Mouse (Mus musculus) megakaryocyte, embryonic 14.5 days (primary cell): ENCODE data around the gene Mrpl23. TPM values are rescaled to one million over a fixed set of nuclear protein-coding genes. Genes with fewer than 3 reads are reported as not detected.

Experiments used
- H3K27me3 ChIP-seq: replicated peaks from 2 replicates; pipeline ENCODE3; 2012; ENCODE audit warnings: inconsistent platforms
- H3K36me3 ChIP-seq: replicated peaks from 2 replicates; pipeline ENCODE3; 2012; ENCODE audit warnings: low read length, inconsistent platforms, mixed read lengths
- H3K4me1 ChIP-seq: 2 replicates; pipeline ENCODE4 v1.6.1; 2012; ENCODE audit warnings: inconsistent platforms
- H3K4me3 ChIP-seq: replicated peaks from 2 replicates; pipeline ENCODE3; 2012; ENCODE audit warnings: moderate library complexity, mild to moderate bottlenecking, inconsistent platforms
- H3K9me3 ChIP-seq: 2 replicates; pipeline ENCODE4 v1.6.1; 2012; ENCODE audit warnings: inconsistent platforms
- FLI1 ChIP-seq: IDR thresholded peaks from 2 replicates; pipeline ENCODE4 v1.6.1; 2012; ENCODE audit warnings: low read length, inconsistent platforms, mixed read lengths
- GATA1 ChIP-seq: IDR thresholded peaks from 3 replicates; pipeline ENCODE4 v1.6.1; 2012; ENCODE audit warnings: mixed read lengths, low read length, inconsistent platforms, borderline replicate concordance
- polyA plus RNA-seq: library from polyadenylated mRNA; stranded (reverse); fragments of >175 nt; gene quantifications from 2 replicates; pipeline ENCODE4 v1.2.3, GENCODE M21; 2012; ENCODE audit warnings: low replicate concordance; ENCODE audit not compliant: insufficient read depth

Gene Mrpl23
- polyA plus RNA-seq, 1 experiment = 10.5 TPM

GRCm38 (mm10) chr7:142517531-142517930 lies 15.0 kb upstream of the Mrpl23 start:
- H3K4me3 ChIP-seq = no peak overlapping the region
- TF ChIP-seq GATA1 = no peak
- no peak for TF ChIP-seq FLI1
- H3K27me3 ChIP-seq = peaks cover 61% of the 10 kb centered on the region
- H3K4me1 ChIP-seq = no peaks in the 10 kb centered on the region
- H3K36me3 ChIP-seq = no peaks in the 10 kb centered on the region
- H3K9me3 ChIP-seq = no peaks in the 10 kb centered on the region

- Histone ChIP-seq H3K9me3 (no peaks in the 10 kb centered on the region), H3K27me3 (peaks cover 51% of the 10 kb centered on the region), H3K36me3 (no peaks in the 10 kb centered on the region), H3K4me3 (no peak overlapping the region), H3K4me1 (peaks cover 4% of the 10 kb centered on the region; the same call in 1 of the 2 replicates)
- no peak for TF ChIP-seq FLI1
- TF ChIP-seq GATA1 = no peak
Measured at GRCm38 (mm10) chr7:142520331-142520730, 12.2 kb upstream of the Mrpl23 start.

- no peak for TF ChIP-seq FLI1
- no peak for TF ChIP-seq GATA1
- Histone ChIP-seq H3K4me1 (peaks cover 16% of the 10 kb centered on the region), H3K4me3 (no peak overlapping the region)
Measured at GRCm38 (mm10) chr7:142522352-142522751, 10.1 kb upstream of the Mrpl23 start.

GRCm38 (mm10) chr7:142523200-142523990 lies 9.1 kb upstream of the Mrpl23 start:
- H3K4me1 ChIP-seq = peaks cover 16% of the 10 kb centered on the region
- peaks cover 53% of the 10 kb centered on the region for H3K27me3 ChIP-seq
- H3K36me3 ChIP-seq = no peaks in the 10 kb centered on the region
- TF ChIP-seq GATA1 (no peak), FLI1 (no peak)
- no peak overlapping the region for H3K4me3 ChIP-seq
- H3K9me3 ChIP-seq = no peaks in the 10 kb centered on the region

More at GRCm38 (mm10) chr7:142522352-142522751, 10.1 kb upstream of the Mrpl23 start:
- no peaks in the 10 kb centered on the region for H3K9me3 ChIP-seq
- H3K27me3 ChIP-seq = peaks cover 47% of the 10 kb centered on the region
- no peaks in the 10 kb centered on the region for H3K36me3 ChIP-seq

GRCm38 (mm10) chr7:142525342-142526178 lies 6.9 kb upstream of the Mrpl23 start:
- H3K4me3 ChIP-seq = no peak overlapping the region
- H3K9me3 ChIP-seq = no peaks in the 10 kb centered on the region
- TF ChIP-seq GATA1 = no peak
- peaks cover 16% of the 10 kb centered on the region for H3K4me1 ChIP-seq
- peaks cover 55% of the 10 kb centered on the region for H3K27me3 ChIP-seq
- H3K36me3 ChIP-seq = no peaks in the 10 kb centered on the region

GRCm38 (mm10) chr7:142529350-142529749 lies 3.1 kb upstream of the Mrpl23 start:
- H3K9me3 ChIP-seq = no peaks in the 10 kb centered on the region
- peaks cover 39% of the 10 kb centered on the region for H3K4me1 ChIP-seq
- TF ChIP-seq GATA1 = no peak
- H3K4me3 ChIP-seq = no peak overlapping the region
- H3K36me3 ChIP-seq = no peaks in the 10 kb centered on the region
- H3K27me3 ChIP-seq = peaks cover 55% of the 10 kb centered on the region

DNA sequence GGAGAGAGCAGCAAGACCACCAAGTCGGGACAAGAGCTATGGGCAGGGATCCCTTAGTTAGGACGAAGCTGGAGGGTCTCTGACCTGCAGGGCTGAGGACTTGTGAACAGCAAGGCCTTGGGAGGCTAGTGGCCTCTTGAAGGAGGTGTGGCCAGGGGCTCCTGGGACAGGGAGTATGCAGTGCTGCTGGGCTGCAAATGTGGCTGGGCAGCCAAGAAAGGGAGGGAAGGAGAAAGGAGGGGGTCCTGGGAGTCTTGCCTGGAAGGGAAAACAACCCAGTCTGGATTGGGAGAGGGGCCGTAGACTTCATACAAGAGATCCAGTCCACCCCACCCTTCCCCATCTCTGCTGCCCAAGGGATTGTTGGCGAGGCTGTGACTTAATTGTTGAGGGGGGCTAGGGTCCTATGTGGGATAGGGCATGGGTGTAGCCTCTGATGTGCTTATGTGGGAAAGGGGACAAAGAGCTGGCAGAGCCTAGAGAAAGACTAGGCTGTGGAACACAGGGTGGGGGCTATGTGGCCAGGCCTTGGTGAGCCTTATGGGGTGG lies 439 bp upstream of the Mrpl23 start:
- H3K27me3 ChIP-seq = peaks cover 41% of the 10 kb centered on the region
- no peak overlapping the region for H3K4me3 ChIP-seq
- no peaks in the 10 kb centered on the region for H3K9me3 ChIP-seq
- H3K36me3 ChIP-seq = peaks cover 16% of the 10 kb centered on the region
- peaks cover 30% of the 10 kb centered on the region for H3K4me1 ChIP-seq
- TF ChIP-seq FLI1 (no peak), GATA1 (no peak)

DNA sequence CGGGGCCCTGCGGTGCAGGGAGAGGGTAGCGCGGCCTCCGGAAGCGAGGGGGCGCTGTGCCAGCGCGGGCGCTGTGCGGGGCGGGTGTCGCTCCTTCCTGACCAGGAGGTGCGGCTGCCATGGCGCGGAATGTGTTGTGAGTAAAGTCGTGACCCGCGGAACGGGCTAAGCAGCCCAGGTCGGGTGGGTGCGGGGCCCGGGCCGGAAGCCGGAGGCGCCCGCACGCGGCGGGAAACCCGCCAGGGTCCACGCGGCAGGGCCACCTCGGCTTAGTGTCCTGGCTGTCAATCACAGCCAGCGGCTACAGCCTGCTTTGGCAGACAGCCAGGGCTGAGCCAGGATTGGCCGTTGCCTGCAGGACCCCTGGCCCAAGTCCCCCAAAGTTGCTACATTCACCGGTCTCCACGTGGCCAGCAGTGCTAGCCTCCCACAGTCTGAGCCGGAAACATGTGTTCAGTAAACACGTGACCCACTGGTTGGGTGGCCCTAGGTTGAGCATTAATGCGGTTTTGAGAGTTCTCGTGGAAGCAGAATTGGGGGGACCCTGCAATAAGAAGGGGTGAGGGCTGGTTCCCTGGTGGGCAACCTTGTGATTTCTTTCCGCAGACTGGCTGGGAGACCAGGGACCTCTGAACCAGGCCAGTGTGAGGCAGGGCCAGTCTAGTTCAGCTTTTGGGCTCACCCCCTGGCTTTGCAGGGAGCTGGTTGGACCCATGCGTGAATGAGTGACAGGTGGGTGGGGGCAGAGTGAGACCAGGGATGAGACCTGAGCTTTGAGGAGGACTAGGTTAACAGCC lies 771 bp downstream of the Mrpl23 start:
- Histone ChIP-seq H3K4me1 (peaks cover 33% of the 10 kb centered on the region), H3K9me3 (no peaks in the 10 kb centered on the region), H3K4me3 (peak overlapping the region; percentile 96)

GRCm38 (mm10) chr7:142535116-142535515 lies 2.6 kb downstream of the Mrpl23 start:
- H3K4me1 ChIP-seq = peaks cover 33% of the 10 kb centered on the region
- no peak overlapping the region for H3K4me3 ChIP-seq
- peaks cover 22% of the 10 kb centered on the region for H3K27me3 ChIP-seq
- TF ChIP-seq FLI1 (no peak), GATA1 (no peak)
- H3K9me3 ChIP-seq = no peaks in the 10 kb centered on the region
- H3K36me3 ChIP-seq = peaks cover 44% of the 10 kb centered on the region

More for the DNA sequence above, 771 bp downstream of the Mrpl23 start:
- TF ChIP-seq GATA1 (no peak), FLI1 (0 out of 2 replicates have a peak, but pooled peaks have one; percentile 15)
- H3K27me3 ChIP-seq = peaks cover 33% of the 10 kb centered on the region
- H3K36me3 ChIP-seq = peaks cover 26% of the 10 kb centered on the region

- no peak for TF ChIP-seq GATA1
- no peak for TF ChIP-seq FLI1
- Histone ChIP-seq H3K9me3 (no peaks in the 10 kb centered on the region), H3K4me1 (peaks cover 35% of the 10 kb centered on the region), H3K36me3 (peaks cover 50% of the 10 kb centered on the region), H3K27me3 (peaks cover 18% of the 10 kb centered on the region), H3K4me3 (no peak overlapping the region)
Measured at GRCm38 (mm10) chr7:142535832-142536231, 3.3 kb downstream of the Mrpl23 start.
